Mouse (Mus musculus): ENCODE results near the gene Fgd3.

GRCm38 (mm10) chr13:49245251-49245650, 74.9 kb downstream of the Fgd3 start:
- TF ChIP-seq CTCF (IDR thresholded peaks at IDR 0.05) (no peak), EP300 (IDR thresholded peaks at IDR 0.05) (no peak)

All from lung, postnatal 0 days (tissue).